Mouse (Mus musculus) embryonic facial prominence, embryonic 13.5 days (tissue): ENCODE measurements around the gene Plvap. TPM values are rescaled to one million over a fixed set of nuclear protein-coding genes. Genes with fewer than 3 reads are reported as not detected.
A peak's percentile ranks its signal among the peaks of the same experiment; 100 is the strongest.
"Not testable (repeated sequence)": the region's sequence is repeated elsewhere in the genome, so short reads cannot be mapped to it uniquely, and the experiment has no call there.

Source experiments
- ATAC-seq: fragments of 200-750 bp; cut with Nextera tagmentation; 2 replicates; pipeline ENCODE4 v1.8.0; 2017; ENCODE audit warnings: low read depth; ENCODE audit not compliant: insufficient number of reproducible peaks, insufficient read depth, low FRiP score, low TSS enrichment
- H3K27ac ChIP-seq: fragments of 300-500 bp; sonication (generic); 2 replicates; pipeline ENCODE4 v1.5.1; 2015; ENCODE audit warnings: moderate library complexity, mild to moderate bottlenecking, inconsistent platforms
- H3K27me3 ChIP-seq: fragments of 300-500 bp; sonication (generic); 2 replicates; pipeline ENCODE4 v1.6.1; 2015; ENCODE audit warnings: mild to moderate bottlenecking, inconsistent platforms
- H3K36me3 ChIP-seq: fragments of 300-500 bp; sonication (generic); 2 replicates; pipeline ENCODE4 v1.6.1; 2015; ENCODE audit warnings: mild to moderate bottlenecking, inconsistent platforms
- H3K4me1 ChIP-seq: fragments of 300-500 bp; sonication (generic); 2 replicates; pipeline ENCODE4 v1.6.1; 2015; ENCODE audit warnings: inconsistent platforms
- H3K4me2 ChIP-seq: fragments of 300-500 bp; sonication (generic); 2 replicates; pipeline ENCODE4 v1.6.1; 2015; ENCODE audit warnings: moderate library complexity, mild to moderate bottlenecking, inconsistent platforms
- H3K4me3 ChIP-seq: fragments of 300-500 bp; sonication (generic); 2 replicates; pipeline ENCODE4 v1.5.1; 2015; ENCODE audit warnings: mild to moderate bottlenecking, inconsistent platforms
- H3K9ac ChIP-seq: fragments of 300-500 bp; sonication (generic); 2 replicates; pipeline ENCODE4 v1.6.1; 2015; ENCODE audit warnings: mild to moderate bottlenecking, inconsistent platforms
- H3K9me3 ChIP-seq: fragments of 300-500 bp; sonication (generic); 2 replicates; pipeline ENCODE4 v1.6.1; 2016; ENCODE audit warnings: inconsistent platforms
- WGBS: fragments of 180-500 bp; shearing (Covaris S2); methylation state at CpG from one replicate; pipeline ENCODE4 v1.1.7; 2015; ENCODE audit warnings: mixed read lengths; 5-methylcytosine and 5-hydroxymethylcytosine counted together
- polyA plus RNA-seq: library from polyadenylated mRNA; unstranded; fragments of >200 nt; fragmentation: Nextera tagmentation; extraction: Ambion mirVana; gene quantifications from 2 replicates; pipeline ENCODE4 v1.2.1, GENCODE M21; 2015

Plvap gene
- polyA plus RNA-seq, 1 experiment from 2014 or later, result 47.3 TPM

- H3K27ac ChIP-seq, result 0 out of 2 replicates have a peak within 1 kb of the TSS, but pooled peaks have one; percentile 33
- ATAC-seq, result no peak
- H3K4me2 ChIP-seq, result peak within 1 kb of the TSS; percentile 21; the same call in 1 of the 2 replicates
- peak within 1 kb of the TSS; percentile 33; the same call in 1 of the 2 replicates for H3K9ac ChIP-seq
- H3K27me3 ChIP-seq, result peaks cover 59% of the 10 kb centered on the region
- H3K36me3 ChIP-seq, result no peaks in the 10 kb centered on the region
- 7% methylated on average over 46 of the region's 46 CpGs for WGBS
- no peaks in the 10 kb centered on the region for H3K9me3 ChIP-seq
- H3K4me1 ChIP-seq, result peaks cover 7% of the 10 kb centered on the region; the same call in 1 of the 2 replicates
- peak within 1 kb of the TSS; percentile 17 for H3K4me3 ChIP-seq
Observed at GRCm38 (mm10) chr8:71525226-71526050, 13.9 kb upstream of the Plvap start, which contains the start of gene Ccdc194. Gene Ccdc194, minus strand, starts transcription at chr8:71525711.

GRCm38 (mm10) chr8:71521634-71522033, 10.1 kb upstream of the Plvap start:
- Histone ChIP-seq H3K27ac (no peak overlapping the region), H3K4me3 (peak overlapping the region; percentile 15)
- ATAC-seq, result peak; percentile 54; the same call in 1 of the 2 replicates

GRCm38 (mm10) chr8:71519037-71519825, 7.7 kb upstream of the Plvap start:
- H3K4me2 ChIP-seq, H3K4me3 ChIP-seq, H3K9me3 ChIP-seq, H3K9ac ChIP-seq, H3K4me1 ChIP-seq, ATAC-seq, H3K27ac ChIP-seq, H3K36me3 ChIP-seq: not testable (repeated sequence)
- WGBS, result 34% methylated on average over 9 of the region's 10 CpGs
- peaks cover 14% of the 10 kb centered on the region for H3K27me3 ChIP-seq

More at GRCm38 (mm10) chr8:71521634-71522033, 10.1 kb upstream of the Plvap start:
- 2% methylated on average over 17 of the region's 17 CpGs for WGBS
- Histone ChIP-seq H3K9ac (0 out of 2 replicates have a peak overlapping the region, but pooled peaks have one; percentile 8), H3K4me2 (peak overlapping the region; percentile 44), H3K9me3 (no peaks in the 10 kb centered on the region), H3K27me3 (peaks cover 38% of the 10 kb centered on the region), H3K36me3 (no peaks in the 10 kb centered on the region), H3K4me1 (peaks cover 11% of the 10 kb centered on the region; the same call in 1 of the 2 replicates)

DNA sequence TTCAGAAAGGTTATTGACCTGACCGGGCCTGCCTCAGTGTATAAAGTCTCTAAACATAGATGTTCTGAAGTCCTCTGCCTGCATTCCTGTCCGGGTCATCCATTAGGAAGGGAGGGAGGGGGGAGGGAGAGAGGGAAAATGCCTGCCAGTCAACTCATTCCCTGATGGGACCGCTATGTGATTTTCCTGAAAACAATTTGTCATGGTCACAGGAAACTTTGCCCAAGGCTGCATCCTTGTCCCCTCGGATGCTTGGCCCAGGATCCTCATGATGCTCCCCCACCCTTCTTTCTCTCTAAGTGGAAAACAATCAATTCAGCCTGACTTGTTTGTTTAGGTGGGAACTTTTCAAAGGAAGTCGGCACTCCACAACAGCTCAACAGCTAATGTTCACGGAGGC, 5.2 kb upstream of the Plvap start:
- no peak for ATAC-seq
- Histone ChIP-seq H3K27me3 (no peaks in the 10 kb centered on the region), H3K9ac (no peak overlapping the region), H3K9me3 (no peaks in the 10 kb centered on the region), H3K27ac (no peak overlapping the region), H3K4me1 (0 out of 2 replicates have a peak, but pooled peaks cover 3% of the 10 kb centered on the region), H3K4me2 (no peak overlapping the region), H3K36me3 (no peaks in the 10 kb centered on the region), H3K4me3 (no peak overlapping the region)
- 3% methylated on average over 6 of the region's 6 CpGs for WGBS

- Histone ChIP-seq H3K9ac (no peak overlapping the region), H3K4me3 (no peak overlapping the region), H3K9me3 (no peaks in the 10 kb centered on the region), H3K36me3 (no peaks in the 10 kb centered on the region), H3K27me3 (peaks cover 8% of the 10 kb centered on the region), H3K4me2 (no peak overlapping the region), H3K27ac (no peak overlapping the region), H3K4me1 (0 out of 2 replicates have a peak, but pooled peaks cover 3% of the 10 kb centered on the region)
- WGBS, result 73% methylated on average over 5 of the region's 5 CpGs
- ATAC-seq, result no peak
Observed at GRCm38 (mm10) chr8:71515043-71515442, 3.5 kb upstream of the Plvap start.

DNA sequence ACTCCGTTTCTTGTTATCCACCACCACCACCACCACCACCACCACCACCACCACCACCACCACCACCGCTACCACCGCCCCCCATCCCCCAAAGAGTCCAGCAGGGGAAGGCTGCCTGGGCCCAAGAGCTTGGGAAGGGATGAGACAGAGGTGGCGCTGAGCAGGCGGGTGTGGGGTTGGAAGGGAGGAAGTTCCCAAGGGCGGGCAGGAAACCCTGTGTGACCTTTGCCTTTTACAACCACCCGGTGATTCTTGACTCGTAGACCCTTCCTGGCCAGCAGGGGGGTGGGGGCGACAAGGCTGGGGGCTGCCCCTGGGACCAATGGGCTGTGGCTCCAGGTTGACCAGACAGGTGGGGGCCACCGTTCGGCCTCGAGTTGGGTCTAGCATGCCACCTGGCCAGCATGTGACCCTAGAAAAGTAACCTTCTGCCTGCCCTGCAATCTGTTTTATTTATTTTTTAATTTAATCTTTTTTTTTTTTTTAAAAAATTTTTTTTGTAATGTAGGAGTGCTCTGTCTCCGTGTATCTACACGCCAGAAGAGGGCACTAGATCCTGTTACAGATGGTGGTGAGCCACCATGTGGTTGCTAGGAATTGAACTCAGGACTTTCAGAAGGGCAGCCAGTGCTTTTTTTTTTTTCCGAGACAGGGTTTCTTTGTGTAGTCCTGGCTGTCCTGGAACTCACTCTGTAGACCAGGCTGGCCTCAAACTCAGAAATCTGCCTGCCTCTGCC, 1.6 kb upstream of the Plvap start:
- 59% methylated on average over 15 of the region's 15 CpGs for WGBS
- no peak for ATAC-seq
- Histone ChIP-seq H3K27ac (no peak overlapping the region), H3K4me1 (peaks cover 4% of the 10 kb centered on the region; the same call in 1 of the 2 replicates), H3K4me2 (no peak overlapping the region), H3K9me3 (no peaks in the 10 kb centered on the region), H3K4me3 (no peak overlapping the region), H3K27me3 (peaks cover 24% of the 10 kb centered on the region), H3K9ac (no peak overlapping the region), H3K36me3 (no peaks in the 10 kb centered on the region)

DNA sequence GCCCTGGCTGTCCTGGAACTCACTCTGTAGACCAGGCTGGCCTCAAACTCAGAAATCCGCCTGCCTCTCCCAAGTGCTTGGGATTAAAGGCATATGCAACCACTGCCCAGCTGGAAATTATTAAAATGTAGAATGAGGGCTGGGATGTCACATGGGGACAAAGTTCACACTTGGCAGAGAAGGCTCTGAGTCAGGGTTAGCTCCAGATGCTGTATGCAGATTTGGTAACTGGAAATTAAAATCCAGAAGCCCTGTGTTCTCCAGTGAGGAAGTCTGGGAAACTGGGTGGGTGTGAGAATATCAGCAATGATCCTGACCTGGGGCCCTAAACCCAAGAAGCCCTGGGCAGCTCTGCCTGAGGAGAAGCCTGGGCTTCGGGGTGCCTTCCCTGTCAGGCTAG, 2.2 kb downstream of the Plvap start:
- peak overlapping the region; percentile 20; the same call in 1 of the 2 replicates for H3K4me2 ChIP-seq
- peaks cover 11% of the 10 kb centered on the region for H3K4me1 ChIP-seq
- H3K9ac ChIP-seq, result no peak overlapping the region
- peaks cover 53% of the 10 kb centered on the region for H3K27me3 ChIP-seq
- H3K27ac ChIP-seq, result no peak overlapping the region
- no peaks in the 10 kb centered on the region for H3K9me3 ChIP-seq
- no peak for ATAC-seq
- 52% methylated on average over 2 of the region's 2 CpGs for WGBS
- no peak overlapping the region for H3K4me3 ChIP-seq
- no peaks in the 10 kb centered on the region for H3K36me3 ChIP-seq

DNA sequence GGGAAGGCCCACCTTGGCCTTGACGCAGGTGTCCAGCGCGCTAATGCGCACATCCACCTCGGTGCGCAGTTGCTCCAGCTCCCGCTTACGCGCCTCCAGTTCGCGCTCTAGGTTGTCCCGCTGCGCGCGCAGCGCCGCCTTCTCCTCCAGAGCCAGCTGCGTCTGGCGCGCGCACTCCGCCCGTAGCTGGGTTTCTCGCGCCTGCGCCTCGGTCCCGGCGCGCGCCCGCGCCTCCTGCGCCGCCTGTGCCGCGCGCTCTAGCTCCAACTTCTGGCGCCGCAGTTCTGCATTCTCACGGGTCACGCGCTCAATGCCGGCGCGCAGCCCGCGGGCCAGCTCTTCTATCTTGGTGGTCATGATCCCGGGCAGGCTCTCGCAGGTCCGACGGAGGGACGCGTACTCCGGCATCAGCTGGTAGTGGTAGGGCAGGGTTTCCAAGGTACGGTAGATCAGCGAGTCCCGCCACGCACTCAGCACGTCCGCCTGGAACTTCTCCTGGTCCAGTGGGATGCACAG, 3.9 kb downstream of the Plvap start:
- peak overlapping the region; percentile 53 for H3K9ac ChIP-seq
- H3K27me3 ChIP-seq, result peaks cover 53% of the 10 kb centered on the region
- no peak overlapping the region for H3K27ac ChIP-seq
- ATAC-seq, result peak; percentile 67
- peak overlapping the region; percentile 78 for H3K4me2 ChIP-seq
- H3K4me3 ChIP-seq, result peak overlapping the region; percentile 48
- no peaks in the 10 kb centered on the region for H3K9me3 ChIP-seq
- no peaks in the 10 kb centered on the region for H3K36me3 ChIP-seq
- peaks cover 11% of the 10 kb centered on the region for H3K4me1 ChIP-seq
- under 1% methylated on average over 61 of the region's 61 CpGs for WGBS

DNA sequence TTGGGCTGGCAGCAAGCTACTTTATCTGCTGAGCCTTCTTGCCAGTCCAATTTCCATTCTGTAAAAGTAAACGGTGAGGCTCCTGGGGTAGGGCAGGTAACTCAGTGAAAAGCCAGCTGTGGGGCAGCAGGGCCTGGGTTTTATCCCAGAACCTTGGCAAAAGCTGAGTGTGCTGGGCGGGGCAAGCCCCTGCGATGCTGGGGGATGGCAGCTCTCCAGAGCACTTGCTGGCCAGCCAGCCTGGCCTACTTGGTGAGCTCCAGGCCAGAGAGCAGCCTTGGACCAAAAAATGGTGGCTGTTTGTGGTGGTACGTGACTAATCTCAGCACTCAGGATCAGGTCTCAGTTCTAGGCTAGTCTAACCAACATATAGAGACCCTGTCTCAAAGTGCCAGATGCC, 5.6 kb downstream of the Plvap start:
- H3K9me3 ChIP-seq, result no peaks in the 10 kb centered on the region
- no peak overlapping the region for H3K4me2 ChIP-seq
- peaks cover 11% of the 10 kb centered on the region for H3K4me1 ChIP-seq
- no peak overlapping the region for H3K9ac ChIP-seq
- peaks cover 49% of the 10 kb centered on the region for H3K27me3 ChIP-seq
- 90% methylated on average over 4 of the region's 4 CpGs for WGBS
- no peaks in the 10 kb centered on the region for H3K36me3 ChIP-seq
- no peak overlapping the region for H3K27ac ChIP-seq
- ATAC-seq, result no peak
- H3K4me3 ChIP-seq, result no peak overlapping the region

- no peak for ATAC-seq
- H3K4me3 ChIP-seq, result no peak overlapping the region
- no peaks in the 10 kb centered on the region for H3K9me3 ChIP-seq
- no peak overlapping the region for H3K9ac ChIP-seq
- 96% methylated on average over 4 of the region's 4 CpGs for WGBS
- no peak overlapping the region for H3K27ac ChIP-seq
- no peak overlapping the region for H3K4me2 ChIP-seq
- peaks cover 48% of the 10 kb centered on the region for H3K27me3 ChIP-seq
- H3K36me3 ChIP-seq, result no peaks in the 10 kb centered on the region
- H3K4me1 ChIP-seq, result peaks cover 11% of the 10 kb centered on the region
Observed at GRCm38 (mm10) chr8:71505326-71505725, 6.2 kb downstream of the Plvap start.

DNA sequence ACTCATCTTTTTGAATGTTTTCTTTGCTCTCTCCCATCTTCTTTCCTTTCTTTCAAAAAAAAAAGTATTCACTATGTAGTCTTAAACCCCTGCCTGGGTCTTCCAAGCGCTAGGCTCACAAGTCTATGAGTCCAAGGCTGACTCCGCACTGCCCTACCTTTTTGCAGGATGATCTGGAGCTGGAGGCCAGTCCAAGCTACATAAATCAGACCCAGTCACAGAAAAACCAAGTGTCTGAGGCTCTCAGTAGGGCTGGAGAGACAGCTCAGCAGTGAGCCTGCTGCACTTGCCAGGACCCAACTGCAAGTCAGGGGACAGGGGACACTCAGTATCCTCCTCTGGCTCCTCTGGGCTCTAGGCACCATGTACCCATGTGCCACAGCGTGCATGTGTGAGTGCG, 7.2 kb downstream of the Plvap start:
- Histone ChIP-seq H3K9ac (no peak overlapping the region), H3K27me3 (peaks cover 39% of the 10 kb centered on the region), H3K4me2 (no peak overlapping the region), H3K4me3 (no peak overlapping the region), H3K36me3 (no peaks in the 10 kb centered on the region), H3K9me3 (no peaks in the 10 kb centered on the region), H3K27ac (no peak overlapping the region), H3K4me1 (peaks cover 11% of the 10 kb centered on the region)
- 86% methylated on average over 4 of the region's 4 CpGs for WGBS
- ATAC-seq, result no peak
